In the genomic region with DNA sequence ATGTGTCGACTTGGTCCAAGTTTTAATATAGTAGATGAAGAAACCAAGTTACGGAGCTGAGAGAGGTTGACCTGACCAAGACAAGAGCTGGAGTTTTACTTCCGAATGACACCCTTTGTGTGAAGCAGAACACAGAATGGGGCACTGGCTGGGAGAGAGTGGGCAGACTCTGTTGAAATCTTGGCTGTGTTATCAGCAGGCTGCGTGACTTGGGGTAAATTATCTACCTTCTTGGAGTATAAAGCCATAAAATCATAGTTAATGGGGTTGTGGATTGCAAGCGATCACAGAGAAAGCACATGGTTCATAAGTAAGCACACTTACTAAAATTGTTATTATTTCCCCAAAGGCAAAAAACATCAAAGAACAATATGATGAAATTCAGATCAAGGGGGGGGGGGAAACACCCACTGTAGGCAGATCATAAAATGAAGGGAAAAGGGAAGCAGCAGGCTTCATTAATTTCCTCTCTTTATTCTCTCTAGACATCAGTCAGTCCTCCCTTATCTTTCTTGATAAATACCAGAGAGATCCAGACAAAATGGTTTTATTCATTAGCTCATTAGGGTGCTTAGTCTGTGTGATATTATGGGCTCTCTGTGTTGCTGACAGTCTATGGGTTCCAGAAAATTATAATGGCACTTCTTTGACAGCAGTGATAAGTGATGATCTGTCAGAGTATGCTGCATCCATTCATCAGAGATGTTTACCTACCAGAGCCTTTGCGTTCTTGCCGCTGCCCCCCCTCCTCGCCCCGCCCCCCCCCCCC, we compare ENCODE assay signal across 30 mouse cellular contexts. TPM values are rescaled to one million over a fixed set of nuclear protein-coding genes. Genes with fewer than 3 reads are reported as not detected.
A peak's percentile ranks its signal among the peaks of the same experiment; 100 is the strongest.
DNase-seq lines count a peak whose midpoint lies in the region; ATAC-seq lines count a peak whose summit lies in the region.
"Had no signal": no experiment of that assay in that cellular context is flagged by ENCODE, and none has a peak within 500 bp of the region (broad histone marks: within the 10 kb centered on the region; RNA-seq: fewer than 3 reads in every experiment).

No protein-coding gene starts in this region.

- no peaks in the 10 kb centered on the region for H3K9me3 ChIP-seq in midbrain, embryonic 15.5 days
- peaks cover 13% of the 10 kb centered on the region; the same call in 1 of the 2 replicates for H3K9me3 ChIP-seq in midbrain, embryonic 10.5 days (replicated peaks)
- no peaks in the 10 kb centered on the region for H3K9me3 ChIP-seq in intestine, embryonic 14.5 days (ENCODE audit: control insufficient read depth, low read length)
- H3K9me3 ChIP-seq: embryonic facial prominence, embryonic 13.5 days; G1E; heart, embryonic 10.5 days; liver, embryonic 13.5 days had no signal

- no peaks in the 10 kb centered on the region for H3K27me3 ChIP-seq in midbrain, embryonic 15.5 days (replicated peaks)
- peaks cover 45% of the 10 kb centered on the region for H3K27me3 ChIP-seq in midbrain, embryonic 10.5 days (ENCODE audit: low read depth, poor library complexity, severe bottlenecking)
- peaks cover 27% of the 10 kb centered on the region for H3K27me3 ChIP-seq in intestine, embryonic 14.5 days (replicated peaks; ENCODE audit: control insufficient read depth, insufficient read depth, low read length)

- DNase-seq in heart, adult 11 months: peak; percentile 29
- no peak for DNase-seq in heart, postnatal 36 days
- no peak for DNase-seq in midbrain, embryonic 10.5 days (ENCODE audit: low spot score)
- no peak for DNase-seq in intestine, embryonic 14.5 days (ENCODE audit: low spot score)
- DNase-seq in kidney, adult 8-10 months: no peak
- DNase-seq in thymus, postnatal 14 days: no peak
- DNase-seq: adrenal gland, adult 2 months; cerebellum, adult 11-12 months; kidney, adult 11 months; liver, embryonic 13.5 days; lung, postnatal 14 days; right cerebral cortex, postnatal 14 days; thymus, adult 2 months had no signal

- intact Hi-C loops in heart, postnatal 36 days (cut with DNase I): no loop called here

- ATAC-seq in midbrain, embryonic 15.5 days (replicated peaks): peak; percentile 24; the same call in 1 of the 2 replicates
- 0 out of 2 replicates have a peak, but pooled peaks have one; percentile 57 for ATAC-seq in intestine, embryonic 14.5 days (replicated peaks; ENCODE audit: low FRiP score, low TSS enrichment, low read depth)

- H3K27ac ChIP-seq in midbrain, embryonic 15.5 days: no peak overlapping the region
- no peak overlapping the region for H3K27ac ChIP-seq in midbrain, embryonic 10.5 days (replicated peaks)
- H3K27ac ChIP-seq in intestine, embryonic 14.5 days (ENCODE audit: low read depth): no peak overlapping the region
- H3K27ac ChIP-seq: embryonic facial prominence, embryonic 13.5 days; heart, embryonic 10.5 days; liver, embryonic 13.5 days; stomach, postnatal 0 days had no signal

- H3K9ac ChIP-seq in midbrain, embryonic 15.5 days: no peak overlapping the region
- H3K9ac ChIP-seq in intestine, embryonic 14.5 days (ENCODE audit: low read length): no peak overlapping the region
- H3K9ac ChIP-seq: embryonic facial prominence, embryonic 13.5 days; liver, embryonic 13.5 days had no signal

- H3K4me1 ChIP-seq in midbrain, embryonic 15.5 days: peaks cover 12% of the 10 kb centered on the region
- H3K4me1 ChIP-seq in midbrain, embryonic 10.5 days: peaks cover 16% of the 10 kb centered on the region
- H3K4me1 ChIP-seq in intestine, embryonic 14.5 days (replicated peaks; ENCODE audit: control insufficient read depth, insufficient read depth, low read length): no peaks in the 10 kb centered on the region

- H3K4me2 ChIP-seq in midbrain, embryonic 15.5 days: no peak overlapping the region
- no peak overlapping the region for H3K4me2 ChIP-seq in intestine, embryonic 14.5 days (ENCODE audit: low read length)

- 59% methylated on average over 7 of the region's 9 CpGs for WGBS in midbrain, embryonic 15.5 days
- 81% methylated on average over 6 of the region's 9 CpGs for WGBS in midbrain, embryonic 10.5 days
- WGBS in intestine, embryonic 14.5 days: 61% methylated on average over 6 of the region's 9 CpGs

- no peaks in the 10 kb centered on the region for H3K36me3 ChIP-seq in midbrain, embryonic 15.5 days (replicated peaks)
- no peaks in the 10 kb centered on the region for H3K36me3 ChIP-seq in midbrain, embryonic 10.5 days
- H3K36me3 ChIP-seq in intestine, embryonic 14.5 days (ENCODE audit: control insufficient read depth, insufficient read depth, low read length): no peaks in the 10 kb centered on the region
- H3K36me3 ChIP-seq: embryonic facial prominence, embryonic 13.5 days; G1E; heart, embryonic 10.5 days; liver, embryonic 13.5 days had no signal

- no peak overlapping the region for H3K4me3 ChIP-seq in midbrain, embryonic 15.5 days
- H3K4me3 ChIP-seq in midbrain, embryonic 10.5 days: no peak overlapping the region
- H3K4me3 ChIP-seq in intestine, embryonic 14.5 days (ENCODE audit: low read depth, low read length): no peak overlapping the region
- H3K4me3 ChIP-seq: erythroblast, embryonic 14.5 days had no signal

RNA-seq across cellular contexts. Expression of a gene that starts 1.1 kb away (rescaled TPM):
- total RNA-seq in heart, postnatal 36 days (2021): 10 to 100 TPM; 30.6 to 32.7 TPM
- polyA plus RNA-seq in midbrain, embryonic 15.5 days (2015; fragmentation: Nextera tagmentation; extraction: Ambion mirVana): 12.0 and 13.7 TPM in 2 replicates
- polyA plus RNA-seq in midbrain, embryonic 10.5 days (2016; fragmentation: Nextera tagmentation; extraction: Ambion mirVana): 2.9 and 3.0 TPM in 2 replicates
- 10.4 and 10.6 TPM in 2 replicates for polyA plus RNA-seq in intestine, embryonic 14.5 days (2014; fragmentation: Nextera tagmentation; extraction: Ambion mirVana)

RNA-seq across cellular contexts. Expression of a gene that starts 12.2 kb away (rescaled TPM):
- not detected for total RNA-seq in heart, postnatal 36 days (2021)
- polyA plus RNA-seq in midbrain, embryonic 15.5 days (2015; fragmentation: Nextera tagmentation; extraction: Ambion mirVana): 0.38 TPM in 1 of 2 replicates, not detected in the other
- polyA plus RNA-seq in midbrain, embryonic 10.5 days (2016; fragmentation: Nextera tagmentation; extraction: Ambion mirVana): 0.17 TPM in 1 of 2 replicates, not detected in the other
- not detected in 2 replicates for polyA plus RNA-seq in intestine, embryonic 14.5 days (2014; fragmentation: Nextera tagmentation; extraction: Ambion mirVana)
- total RNA-seq: adrenal gland, adult 2 months; G1E; gastrocnemius, adult 8-10 months; hematopoietic stem cell, adult 5-6 weeks; left cerebral cortex, adult 18-20 months; left cerebral cortex, postnatal 36 days; megakaryocyte, adult 5-6 weeks; monocyte, adult 5-6 weeks had no signal
- polyA plus RNA-seq: adrenal gland, adult 2 months; embryonic facial prominence, embryonic 13.5 days; erythroblast, embryonic 14.5 days; frontal cortex, adult 2 months; G1E; gonadal fat pad, adult 2 months; heart, embryonic 10.5 days; kidney, embryonic 16.5 days; limb, embryonic 14.5 days; liver, embryonic 13.5 days; lung, adult 2 months; thymus, adult 2 months had no signal
